Mouse (Mus musculus) midbrain, embryonic 10.5 days (tissue): ENCODE measurements around the gene Myo1b. TPM values are rescaled to one million over a fixed set of nuclear protein-coding genes. Genes with fewer than 3 reads are reported as not detected.

ENCODE experiments used
- DNase-seq: peaks from one replicate; pipeline ENCODE4 v3.0.0-alpha.2; 2017; ENCODE audit warnings: low spot score
- H3K27ac ChIP-seq: fragments of 300-500 bp; sonication (generic); replicated peaks from 2 replicates; pipeline ENCODE4 v1.5.1; 2016; ENCODE audit warnings: mild to moderate bottlenecking
- H3K27me3 ChIP-seq: fragments of 300-500 bp; sonication (generic); 2 replicates; pipeline ENCODE4 v1.6.1; 2016; ENCODE audit warnings: low read depth, mild to moderate bottlenecking; ENCODE audit not compliant: poor library complexity, severe bottlenecking
- H3K36me3 ChIP-seq: fragments of 300-500 bp; sonication (generic); 2 replicates; pipeline ENCODE4 v1.6.1; 2016; ENCODE audit warnings: mild to moderate bottlenecking, moderate library complexity
- H3K4me1 ChIP-seq: fragments of 300-500 bp; sonication (generic); 2 replicates; pipeline ENCODE4 v1.6.1; 2016
- H3K4me3 ChIP-seq: fragments of 300-500 bp; sonication (generic); 2 replicates; pipeline ENCODE4 v1.5.1; 2016; ENCODE audit warnings: mild to moderate bottlenecking, moderate library complexity
- H3K9me3 ChIP-seq: fragments of 300-500 bp; sonication (generic); replicated peaks from 2 replicates; pipeline ENCODE4 v1.6.1; 2016; ENCODE audit warnings: mild to moderate bottlenecking
- WGBS: fragments of 180-500 bp; shearing (Covaris S2); methylation state at CpG from one replicate; pipeline ENCODE4 v1.1.7; 2016; 5-methylcytosine and 5-hydroxymethylcytosine counted together
- polyA plus RNA-seq: library from polyadenylated mRNA; unstranded; fragments of >200 nt; fragmentation: Nextera tagmentation; extraction: Ambion mirVana; gene quantifications from 2 replicates; pipeline ENCODE4 v1.2.1, GENCODE M21; 2016

Myo1b gene
- polyA plus RNA-seq = 73.0 and 78.9 TPM in 2 replicates

DNA sequence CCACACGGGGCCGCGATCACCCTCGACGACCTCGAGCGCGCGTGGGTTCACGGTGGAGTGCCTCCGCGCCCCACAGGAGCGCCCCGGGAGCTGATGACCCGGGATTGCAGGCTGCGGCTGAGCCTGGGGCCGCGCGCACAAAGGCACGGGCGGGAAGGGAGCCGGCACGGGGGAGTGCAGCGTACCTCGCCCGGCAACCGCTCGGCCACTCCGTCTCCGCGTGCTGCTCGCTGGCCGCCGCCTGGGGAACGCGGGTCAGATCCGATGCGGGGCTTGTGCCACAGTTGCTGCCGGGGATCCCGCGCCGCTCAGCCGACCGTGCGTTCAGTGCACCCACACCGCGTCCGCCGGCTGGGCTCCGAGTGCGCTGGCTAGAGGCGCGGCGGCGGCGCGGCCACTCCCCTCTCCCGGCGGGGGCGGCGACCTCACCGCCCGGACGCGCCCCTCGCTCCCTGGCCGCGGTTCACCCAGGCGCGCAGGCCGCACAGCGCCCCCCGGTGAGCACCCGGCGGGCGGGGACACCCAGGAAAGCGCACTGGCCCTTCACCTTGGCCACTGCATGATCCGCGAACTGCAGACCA, at the start of gene Myo1b:
TSS of gene Myo1b (minus strand) at position 496 of the 581 bp plus-strand sequence.
- peaks cover 38% of the 10 kb centered on the region for H3K4me1 ChIP-seq
- peak; percentile 72 for DNase-seq
- H3K36me3 ChIP-seq = peaks cover 8% of the 10 kb centered on the region; the same call in 1 of the 2 replicates
- peak within 1 kb of the TSS; percentile 97 for H3K27ac ChIP-seq
- H3K9me3 ChIP-seq = no peaks in the 10 kb centered on the region
- WGBS = under 1% methylated on average over 73 of the region's 79 CpGs
- peaks cover 19% of the 10 kb centered on the region for H3K27me3 ChIP-seq
- H3K4me3 ChIP-seq = peak within 1 kb of the TSS; percentile 76

GRCm38 (mm10) chr1:51964647-51965046, 48.8 kb upstream of the Myo1b start:
- H3K4me3 ChIP-seq = no peak overlapping the region
- DNase-seq = no peak
- H3K9me3 ChIP-seq = no peaks in the 10 kb centered on the region
- WGBS = 94% methylated on average over 2 of the region's 2 CpGs
- H3K4me1 ChIP-seq = no peaks in the 10 kb centered on the region
- H3K27me3 ChIP-seq = no peaks in the 10 kb centered on the region
- H3K27ac ChIP-seq = no peak overlapping the region
- H3K36me3 ChIP-seq = no peaks in the 10 kb centered on the region

DNA sequence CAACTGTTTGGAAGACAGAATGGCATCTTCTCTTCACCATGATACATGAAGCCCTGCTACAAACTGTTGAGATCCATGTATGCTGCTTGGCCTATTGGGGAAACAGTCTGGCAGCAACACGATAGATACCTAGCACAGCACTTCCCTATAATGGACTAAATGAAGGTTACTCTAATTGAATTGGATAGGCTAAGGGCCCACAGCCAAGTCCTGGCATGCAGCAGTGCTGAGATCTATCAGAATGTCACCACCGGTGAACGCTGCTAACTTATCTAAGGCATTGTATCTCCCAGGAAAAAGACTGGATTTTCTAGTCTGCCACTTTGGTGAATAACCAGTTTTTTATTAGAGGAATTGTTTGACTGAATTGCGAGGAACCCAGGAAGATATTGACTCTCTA, 31.2 kb upstream of the Myo1b start:
- no peaks in the 10 kb centered on the region for H3K9me3 ChIP-seq
- no peaks in the 10 kb centered on the region for H3K4me1 ChIP-seq
- 86% methylated on average over 4 of the region's 4 CpGs for WGBS
- DNase-seq = no peak
- H3K27me3 ChIP-seq = no peaks in the 10 kb centered on the region
- no peak overlapping the region for H3K4me3 ChIP-seq
- H3K27ac ChIP-seq = no peak overlapping the region
- no peaks in the 10 kb centered on the region for H3K36me3 ChIP-seq

- Histone ChIP-seq H3K4me1 (no peaks in the 10 kb centered on the region), H3K36me3 (no peaks in the 10 kb centered on the region), H3K27me3 (no peaks in the 10 kb centered on the region), H3K4me3 (no peak overlapping the region), H3K27ac (no peak overlapping the region), H3K9me3 (no peaks in the 10 kb centered on the region)
- WGBS = 53% methylated on average over 5 of the region's 5 CpGs
- peak; percentile 37 for DNase-seq
Measured at GRCm38 (mm10) chr1:51944755-51945154, 28.9 kb upstream of the Myo1b start.

GRCm38 (mm10) chr1:51938357-51938756, 22.5 kb upstream of the Myo1b start:
- no peak overlapping the region for H3K4me3 ChIP-seq
- H3K4me1 ChIP-seq = peaks cover 13% of the 10 kb centered on the region
- no peaks in the 10 kb centered on the region for H3K27me3 ChIP-seq
- H3K9me3 ChIP-seq = no peaks in the 10 kb centered on the region
- no peak for DNase-seq
- WGBS = 91% methylated on average over 7 of the region's 7 CpGs
- no peak overlapping the region for H3K27ac ChIP-seq
- H3K36me3 ChIP-seq = no peaks in the 10 kb centered on the region

GRCm38 (mm10) chr1:51935006-51935405, 19.1 kb upstream of the Myo1b start:
- peaks cover 21% of the 10 kb centered on the region for H3K4me1 ChIP-seq
- no peak overlapping the region for H3K4me3 ChIP-seq
- H3K27ac ChIP-seq = no peak overlapping the region
- H3K9me3 ChIP-seq = no peaks in the 10 kb centered on the region
- 33% methylated on average over 2 of the region's 2 CpGs for WGBS
- no peak for DNase-seq
- no peaks in the 10 kb centered on the region for H3K27me3 ChIP-seq
- H3K36me3 ChIP-seq = no peaks in the 10 kb centered on the region

DNA sequence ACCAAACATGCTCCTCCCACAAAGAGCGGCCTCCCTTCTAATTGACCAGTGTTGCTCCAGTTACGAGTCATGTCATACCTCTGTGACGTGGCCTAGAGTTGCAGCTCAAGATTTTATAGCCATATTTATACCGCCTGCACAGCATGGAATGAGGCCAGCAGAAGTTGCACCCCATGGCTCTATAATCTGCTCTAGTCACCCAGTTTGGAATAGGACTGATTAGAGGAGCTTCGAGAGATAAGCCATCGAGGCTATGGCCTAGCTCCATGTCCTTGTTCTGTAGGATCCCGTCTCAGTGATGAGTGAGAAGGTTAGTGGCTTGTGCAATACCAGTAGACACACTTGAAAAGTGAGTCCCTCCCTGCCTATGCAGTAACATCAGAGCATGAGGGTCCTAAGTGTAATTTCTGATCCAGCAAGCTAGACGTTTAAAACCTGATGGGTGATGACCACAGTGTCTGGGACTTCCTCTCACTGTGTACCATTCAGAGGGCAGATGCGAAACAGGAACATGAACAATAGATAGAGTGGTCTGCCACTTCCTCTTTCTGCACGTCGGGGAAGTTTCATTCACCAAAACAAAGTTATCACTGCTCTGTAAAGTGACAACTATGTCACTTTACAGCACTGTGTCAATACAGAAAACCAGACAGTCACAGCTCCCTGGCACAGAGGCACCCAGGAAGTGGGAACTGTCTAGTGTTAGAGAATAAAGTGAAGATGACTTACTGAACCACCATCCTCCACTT, 18.5 kb upstream of the Myo1b start:
- no peak overlapping the region for H3K4me3 ChIP-seq
- no peaks in the 10 kb centered on the region for H3K36me3 ChIP-seq
- H3K9me3 ChIP-seq = no peaks in the 10 kb centered on the region
- 77% methylated on average over 11 of the region's 11 CpGs for WGBS
- H3K27me3 ChIP-seq = no peaks in the 10 kb centered on the region
- H3K4me1 ChIP-seq = peaks cover 21% of the 10 kb centered on the region
- DNase-seq = no peak
- no peak overlapping the region; the same call in 1 of the 2 replicates for H3K27ac ChIP-seq

DNA sequence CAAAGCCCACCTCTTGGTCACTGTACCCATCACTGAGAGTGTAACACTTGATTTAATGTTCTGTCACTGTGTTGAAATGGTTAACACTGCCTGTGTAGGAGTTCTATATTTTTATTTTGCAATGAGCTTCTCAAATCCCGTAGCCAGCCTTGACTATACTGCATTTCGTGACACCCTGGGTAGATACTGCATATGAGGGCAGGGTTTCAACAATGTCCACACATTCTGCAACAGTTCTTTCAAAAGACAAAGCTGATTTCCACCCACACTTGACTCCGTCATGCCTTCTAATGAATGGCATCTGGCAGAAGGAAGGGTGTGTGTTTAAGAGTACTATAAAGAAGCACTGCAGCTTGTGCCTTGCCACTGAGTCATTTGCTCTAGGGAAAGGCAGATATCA, 17.0 kb upstream of the Myo1b start:
- Histone ChIP-seq H3K9me3 (no peaks in the 10 kb centered on the region), H3K4me3 (no peak overlapping the region), H3K36me3 (no peaks in the 10 kb centered on the region), H3K4me1 (peaks cover 21% of the 10 kb centered on the region), H3K27ac (no peak overlapping the region), H3K27me3 (no peaks in the 10 kb centered on the region)
- no peak for DNase-seq
- WGBS = 87% methylated on average over 3 of the region's 3 CpGs

GRCm38 (mm10) chr1:51931561-51931960, 15.7 kb upstream of the Myo1b start:
- no peak overlapping the region for H3K27ac ChIP-seq
- H3K27me3 ChIP-seq = no peaks in the 10 kb centered on the region
- H3K9me3 ChIP-seq = no peaks in the 10 kb centered on the region
- no peak for DNase-seq
- H3K36me3 ChIP-seq = no peaks in the 10 kb centered on the region
- H3K4me1 ChIP-seq = peaks cover 21% of the 10 kb centered on the region
- no peak overlapping the region for H3K4me3 ChIP-seq
- 35% methylated on average over 7 of the region's 7 CpGs for WGBS

- H3K27ac ChIP-seq = no peak overlapping the region
- DNase-seq = no peak
- H3K9me3 ChIP-seq = no peaks in the 10 kb centered on the region
- no peak overlapping the region for H3K4me3 ChIP-seq
- no peaks in the 10 kb centered on the region for H3K36me3 ChIP-seq
- H3K4me1 ChIP-seq = peaks cover 21% of the 10 kb centered on the region
- 81% methylated on average over 5 of the region's 5 CpGs for WGBS
- no peaks in the 10 kb centered on the region for H3K27me3 ChIP-seq
Measured at GRCm38 (mm10) chr1:51930584-51930983, 14.7 kb upstream of the Myo1b start.

GRCm38 (mm10) chr1:51929557-51929956, 13.7 kb upstream of the Myo1b start:
- no peaks in the 10 kb centered on the region for H3K9me3 ChIP-seq
- H3K36me3 ChIP-seq = no peaks in the 10 kb centered on the region
- 83% methylated on average over 3 of the region's 3 CpGs for WGBS
- no peak overlapping the region for H3K27ac ChIP-seq
- no peak for DNase-seq
- peaks cover 11% of the 10 kb centered on the region for H3K4me1 ChIP-seq
- H3K4me3 ChIP-seq = no peak overlapping the region
- no peaks in the 10 kb centered on the region for H3K27me3 ChIP-seq

DNA sequence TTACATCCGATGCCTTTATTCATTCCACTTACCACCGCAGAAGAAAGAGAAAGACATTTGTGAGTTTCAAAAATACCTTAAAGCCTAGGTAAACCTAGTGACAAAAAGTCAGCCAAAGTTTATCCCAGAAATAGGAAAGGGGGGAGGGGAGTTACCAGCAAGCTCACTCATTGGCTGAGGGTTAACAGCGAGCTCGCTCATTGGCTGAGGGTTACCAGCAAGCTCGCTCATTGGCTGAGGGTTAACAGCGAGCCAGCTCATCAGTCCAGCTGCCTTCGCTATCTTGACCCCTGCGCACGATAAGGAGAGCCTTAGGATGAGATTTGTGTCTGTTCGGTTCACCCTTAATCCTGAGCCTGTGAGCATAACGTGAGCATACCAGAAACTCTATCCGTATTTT, 6.9 kb upstream of the Myo1b start:
- Histone ChIP-seq H3K4me3 (no peak overlapping the region), H3K9me3 (no peaks in the 10 kb centered on the region), H3K4me1 (no peaks in the 10 kb centered on the region), H3K27ac (no peak overlapping the region), H3K36me3 (no peaks in the 10 kb centered on the region), H3K27me3 (peaks cover under 1% of the 10 kb centered on the region)
- DNase-seq = peak; percentile 55
- WGBS = 14% methylated on average over 12 of the region's 12 CpGs

DNA sequence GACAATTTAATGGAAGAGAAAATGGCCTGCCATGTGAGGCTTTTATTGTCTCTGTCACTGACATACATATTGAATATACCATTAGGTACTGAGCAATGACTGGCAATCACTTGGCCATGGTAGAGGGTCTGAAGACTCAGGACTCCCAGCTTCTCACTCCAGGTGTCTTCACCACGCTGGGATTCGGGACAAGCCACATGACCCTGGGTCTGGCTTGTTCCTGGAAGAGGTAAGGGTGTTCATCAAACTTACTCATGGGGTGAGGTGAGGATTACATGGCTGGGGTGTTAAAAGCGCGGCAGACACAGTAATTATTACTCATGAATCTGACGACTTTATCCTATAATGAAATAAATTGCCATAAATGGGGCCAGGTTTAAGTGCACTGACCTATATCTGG, 405 bp upstream of the Myo1b start:
- WGBS = 53% methylated on average over 5 of the region's 5 CpGs
- peak overlapping the region; percentile 76 for H3K4me3 ChIP-seq
- no peaks in the 10 kb centered on the region for H3K9me3 ChIP-seq
- DNase-seq = no peak
- H3K4me1 ChIP-seq = peaks cover 34% of the 10 kb centered on the region
- H3K27me3 ChIP-seq = peaks cover 19% of the 10 kb centered on the region
- peak overlapping the region; percentile 97 for H3K27ac ChIP-seq
- 0 out of 2 replicates have a peak, but pooled peaks cover 2% of the 10 kb centered on the region for H3K36me3 ChIP-seq
